Mouse (Mus musculus): Measurements from ENCODE around the gene Zkscan5. TPM values are rescaled to one million over a fixed set of nuclear protein-coding genes. Genes with fewer than 3 reads are reported as not detected.
A peak's percentile ranks its signal among the peaks of the same experiment; 100 is the strongest.
"Not testable (repeated sequence)": the region's sequence is repeated elsewhere in the genome, so short reads cannot be mapped to it uniquely, and the experiment has no call there.

Zkscan5 gene
- total RNA-seq, 2 experiments from 2014 or later = 9.4 to 9.5 TPM

DNA sequence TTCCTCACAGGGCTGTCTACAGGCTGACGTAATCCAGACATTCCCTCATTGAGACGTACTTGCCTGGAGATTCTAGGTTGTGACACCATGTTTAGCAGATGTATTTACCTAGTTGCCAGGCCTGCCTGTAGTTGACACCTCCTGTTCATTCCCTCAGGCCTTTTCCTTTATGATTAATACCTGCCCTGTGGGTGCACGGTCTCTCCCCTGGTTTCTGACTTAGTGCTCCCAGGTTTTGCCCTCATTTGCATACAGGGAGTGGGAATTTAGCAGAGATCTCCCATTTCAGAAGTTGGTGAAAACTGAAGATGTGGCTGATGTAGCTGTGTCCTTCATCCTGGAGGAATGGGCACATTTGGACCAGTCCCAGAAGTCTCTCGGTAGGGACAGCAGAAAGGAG lies 7.9 kb downstream of the Zkscan5 start:
- DNase-seq (ENCODE audit: low spot score in 2 of 2) = no peak

DNA sequence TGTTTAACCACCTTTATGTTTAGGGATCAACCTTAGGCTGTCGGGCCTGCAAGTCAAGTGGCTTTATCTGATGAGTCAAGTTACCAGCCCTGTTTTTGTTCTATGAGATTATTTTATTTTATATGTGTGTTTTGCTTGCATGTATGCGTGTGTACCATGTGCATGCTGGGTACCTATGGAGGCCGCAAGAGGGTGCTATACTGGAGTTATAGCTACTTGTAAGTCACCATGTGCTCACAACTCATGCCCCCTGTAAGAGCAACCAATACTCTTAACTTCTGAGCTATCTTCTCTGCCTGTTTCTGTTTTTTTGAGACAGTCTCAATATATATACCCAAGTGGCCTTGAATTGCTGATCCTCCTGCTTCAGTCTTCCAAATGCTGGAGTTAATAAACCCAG lies 9.1 kb downstream of the Zkscan5 start:
- no peak for DNase-seq (ENCODE audit: low spot score in 2 of 2)

DNA sequence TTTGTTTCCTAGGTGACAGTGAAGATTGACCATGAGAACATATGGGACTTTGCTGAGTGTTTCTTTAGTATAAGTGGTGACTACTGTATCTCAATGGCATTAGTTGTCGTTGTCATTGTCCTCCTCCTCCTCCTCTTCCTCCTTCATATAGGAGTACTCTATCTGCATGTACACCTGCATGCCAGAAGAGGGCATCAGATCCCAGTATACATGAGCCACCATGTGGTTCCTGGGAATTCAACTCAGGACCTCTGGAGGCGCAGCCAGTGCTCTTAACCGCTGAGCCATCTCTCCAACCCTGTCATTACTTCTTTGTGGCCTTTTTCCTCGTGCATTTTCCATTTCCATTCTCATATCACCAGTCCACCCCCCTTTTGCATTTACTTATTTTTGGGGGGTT lies 10.3 kb downstream of the Zkscan5 start:
- DNase-seq (ENCODE audit: low spot score in 2 of 2) = no peak

DNA sequence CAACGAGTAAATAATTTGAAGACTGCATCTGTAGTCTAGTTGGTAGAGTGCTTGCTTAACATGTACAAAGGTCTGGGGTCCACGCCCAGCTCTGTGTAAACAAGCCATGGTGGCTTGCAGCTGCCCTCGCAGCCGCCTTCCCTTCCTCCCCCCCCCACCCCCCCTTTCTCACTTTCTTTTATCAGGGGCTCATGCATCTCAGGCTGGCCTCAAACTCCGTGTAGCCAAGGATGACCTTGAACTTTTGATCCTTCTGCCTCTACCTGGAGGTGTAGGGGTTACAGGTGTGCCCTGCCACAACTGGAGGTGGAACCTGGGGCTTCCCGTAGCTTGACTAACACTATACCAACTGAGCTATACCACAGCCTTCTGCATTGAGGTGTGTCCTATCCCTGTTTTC lies 13.4 kb downstream of the Zkscan5 start:
- no peak for DNase-seq (ENCODE audit: low spot score in 2 of 2)

DNA sequence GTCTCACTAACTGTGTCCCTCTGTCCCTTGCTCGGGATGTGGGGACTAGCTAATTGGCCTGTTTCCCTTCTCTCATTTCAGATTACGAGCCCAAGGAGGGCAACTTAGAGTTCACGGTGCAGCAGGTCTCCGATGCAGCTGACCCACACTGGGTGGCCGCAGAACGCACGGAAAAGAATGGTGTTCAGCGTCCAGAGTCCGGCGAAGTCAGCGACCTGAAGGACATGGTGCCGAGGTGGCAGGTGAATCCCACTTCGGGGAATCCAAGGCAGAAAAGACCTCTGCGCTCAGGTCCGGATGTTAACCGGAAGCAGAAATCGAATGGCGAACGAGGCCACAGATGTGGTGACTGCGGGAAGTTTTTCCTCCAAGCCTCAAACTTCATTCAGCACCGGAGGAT lies 13.8 kb downstream of the Zkscan5 start:
- no peak for DNase-seq (ENCODE audit: low spot score in 2 of 2)

DNA sequence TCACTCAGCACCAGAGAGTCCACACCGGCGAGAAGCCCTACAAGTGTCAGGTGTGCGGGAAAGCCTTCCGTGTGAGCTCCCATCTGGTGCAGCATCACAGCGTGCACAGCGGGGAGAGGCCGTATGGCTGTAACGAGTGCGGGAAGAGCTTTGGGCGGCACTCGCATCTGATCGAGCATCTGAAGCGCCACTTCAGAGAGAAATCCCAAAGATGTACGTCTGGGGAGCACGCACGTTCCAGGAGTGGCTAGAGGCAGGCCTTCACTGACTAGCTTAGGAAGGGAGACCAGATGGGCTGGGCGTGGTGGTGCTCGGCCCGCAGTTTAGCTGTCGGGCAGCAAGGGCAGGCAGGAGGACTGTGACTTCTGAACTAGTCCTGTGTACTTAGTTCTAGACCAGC lies 14.3 kb downstream of the Zkscan5 start:
- DNase-seq (ENCODE audit: low spot score in 2 of 2) = no peak

DNA sequence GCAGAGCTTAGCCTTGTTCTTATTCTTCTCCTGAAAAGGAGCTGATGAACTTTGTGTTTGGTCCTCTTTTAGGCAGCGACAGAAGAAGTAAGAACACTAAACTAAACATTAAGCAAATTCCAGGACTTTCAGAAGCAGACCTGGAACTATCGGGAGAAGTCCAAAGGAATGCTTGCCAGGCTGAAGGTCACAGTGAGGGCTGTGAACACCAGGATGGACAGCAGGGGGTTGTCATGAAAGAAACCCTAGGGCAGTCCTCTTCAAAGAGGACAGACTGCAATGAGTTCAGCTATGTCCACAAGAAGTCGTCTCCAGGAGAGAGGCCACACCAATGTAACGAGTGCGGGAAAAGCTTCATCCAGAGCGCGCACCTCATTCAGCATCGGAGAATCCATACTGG lies 15.6 kb downstream of the Zkscan5 start:
- no peak for DNase-seq (ENCODE audit: low spot score in 2 of 2)

DNA sequence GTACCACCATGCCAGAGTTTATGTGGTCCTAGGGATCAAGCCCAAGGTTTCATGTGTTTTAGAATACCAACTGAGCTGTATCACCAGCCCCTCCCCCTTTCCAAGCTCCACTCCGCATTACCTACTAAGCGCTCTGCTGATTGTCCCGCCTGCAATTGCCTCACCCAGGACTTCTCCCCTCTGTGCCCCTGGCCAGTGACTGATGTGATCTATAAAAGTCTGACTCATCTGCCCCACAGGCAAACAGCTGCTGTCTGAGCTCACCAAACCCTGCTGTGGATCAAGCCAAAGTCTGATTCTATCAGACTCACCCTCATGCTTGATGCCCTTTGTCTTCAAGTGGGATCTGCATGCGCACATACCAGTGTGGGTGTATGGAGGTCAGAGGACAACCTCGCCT lies 18.5 kb downstream of the Zkscan5 start:
- DNase-seq (ENCODE audit: low spot score in 2 of 2) = no peak

DNA sequence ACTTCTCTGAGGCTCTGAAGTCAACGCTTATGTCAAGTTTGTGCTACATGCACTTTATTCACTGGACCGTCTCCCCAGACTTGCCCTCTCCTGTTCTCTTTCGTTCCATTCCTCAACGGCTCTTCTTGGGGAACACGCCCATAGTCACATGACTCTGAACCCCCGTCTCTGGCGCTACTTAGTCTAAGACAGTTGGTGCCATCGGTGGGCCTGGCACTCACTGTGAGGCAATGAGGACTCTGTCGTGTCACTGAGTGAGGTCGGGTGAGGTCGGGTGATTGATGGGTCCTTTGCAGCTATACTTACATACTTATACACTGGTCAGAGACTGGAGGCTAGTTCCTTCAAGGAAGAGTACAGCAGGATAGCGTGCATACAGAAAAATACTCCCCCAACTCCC lies 19.0 kb downstream of the Zkscan5 start:
- DNase-seq (ENCODE audit: low spot score in 2 of 2) = no peak

DNA sequence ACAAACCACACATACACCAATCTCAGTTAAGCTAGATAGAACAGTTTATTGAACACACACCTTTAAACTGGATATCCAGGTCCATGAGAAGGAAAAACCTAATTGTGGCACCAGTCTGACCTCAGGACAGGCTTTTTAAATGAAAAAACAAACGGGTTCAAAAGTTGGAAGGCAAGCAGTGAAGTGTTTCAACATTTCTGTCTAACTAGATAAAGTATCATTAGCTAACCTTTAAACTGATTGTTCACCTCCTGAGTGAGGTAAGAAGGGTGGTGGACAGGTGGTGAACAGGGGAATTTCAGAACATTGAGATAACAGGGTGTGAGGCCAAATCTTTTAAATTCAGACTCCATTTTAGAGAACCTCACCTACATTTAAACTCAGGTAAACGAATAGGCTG lies 22.1 kb downstream of the Zkscan5 start:
- DNase-seq (ENCODE audit: low spot score in 2 of 2) = no peak

DNA sequence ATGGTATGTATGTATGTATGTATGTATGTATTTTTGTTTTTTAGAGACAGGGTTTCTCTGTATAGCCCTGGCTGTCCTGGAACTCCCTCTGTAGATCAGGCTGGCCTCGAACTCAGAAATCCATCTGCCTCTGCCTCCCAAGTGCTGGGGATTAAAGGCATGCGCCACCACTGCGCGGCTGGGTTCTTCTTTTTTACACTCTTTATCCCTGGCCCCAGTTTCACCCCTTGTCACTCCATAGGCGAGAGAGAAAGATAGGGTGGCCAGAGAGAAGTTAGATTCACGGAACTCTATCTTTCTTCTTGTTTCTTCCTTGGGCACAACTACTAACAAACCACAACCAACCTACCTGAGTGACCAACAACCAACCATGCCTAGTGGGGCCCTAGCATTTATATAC lies 24.9 kb downstream of the Zkscan5 start:
- DNase-seq (ENCODE audit: low spot score in 2 of 2) = not testable (repeated sequence)

DNA sequence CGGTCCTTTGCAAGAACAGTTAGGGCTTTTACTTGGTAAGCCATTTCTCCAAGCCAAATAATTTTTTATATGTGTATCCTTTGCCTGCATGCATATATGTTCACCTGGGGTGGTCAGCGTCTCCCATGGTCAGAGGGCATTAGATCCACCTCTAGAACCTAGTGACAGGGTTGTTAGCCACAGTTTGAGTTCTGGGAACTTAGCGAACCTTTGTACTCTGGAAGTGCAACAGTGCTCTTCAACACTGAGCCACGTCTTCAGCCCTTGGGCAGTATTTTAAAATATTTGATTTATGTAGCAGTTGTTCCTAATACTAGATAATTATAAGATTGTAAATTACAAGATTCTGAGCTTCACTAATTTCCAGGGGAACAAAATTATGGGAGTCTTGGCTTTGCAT lies 26.3 kb downstream of the Zkscan5 start:
- DNase-seq (ENCODE audit: low spot score in 2 of 2) = no peak

DNA sequence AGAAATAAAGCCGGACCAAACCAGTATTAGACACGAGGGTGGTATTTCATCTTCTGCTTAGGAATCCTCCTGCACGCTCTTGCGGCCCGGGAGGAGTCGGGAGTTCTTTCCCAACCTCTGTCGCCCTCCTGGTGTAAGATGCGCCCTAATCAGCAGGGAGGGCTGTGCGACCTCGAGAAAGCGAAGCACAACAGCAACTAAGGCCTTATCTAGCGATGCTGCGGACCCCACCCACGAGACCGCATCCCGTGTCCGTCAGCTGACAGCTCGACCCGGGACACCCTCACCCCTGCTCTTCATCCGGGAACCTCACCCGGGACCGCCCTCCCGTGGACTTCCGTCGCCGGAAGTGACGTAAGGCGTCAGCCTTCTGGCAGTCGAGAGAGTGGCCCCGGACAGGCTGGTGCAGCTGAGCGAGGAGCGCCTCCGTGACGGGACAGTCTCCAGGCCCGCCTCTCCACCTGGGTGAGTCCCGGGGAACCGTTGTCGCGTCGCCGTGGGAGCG lies 27.1 kb downstream of the Zkscan5 start, which contains the start of gene Zfp655:
Zfp655 (plus strand) TSS at position 349 of the 505 bp plus-strand sequence.
- peak; percentile 98 to 99 for DNase-seq (ENCODE audit: low spot score in 2 of 2)

DNA sequence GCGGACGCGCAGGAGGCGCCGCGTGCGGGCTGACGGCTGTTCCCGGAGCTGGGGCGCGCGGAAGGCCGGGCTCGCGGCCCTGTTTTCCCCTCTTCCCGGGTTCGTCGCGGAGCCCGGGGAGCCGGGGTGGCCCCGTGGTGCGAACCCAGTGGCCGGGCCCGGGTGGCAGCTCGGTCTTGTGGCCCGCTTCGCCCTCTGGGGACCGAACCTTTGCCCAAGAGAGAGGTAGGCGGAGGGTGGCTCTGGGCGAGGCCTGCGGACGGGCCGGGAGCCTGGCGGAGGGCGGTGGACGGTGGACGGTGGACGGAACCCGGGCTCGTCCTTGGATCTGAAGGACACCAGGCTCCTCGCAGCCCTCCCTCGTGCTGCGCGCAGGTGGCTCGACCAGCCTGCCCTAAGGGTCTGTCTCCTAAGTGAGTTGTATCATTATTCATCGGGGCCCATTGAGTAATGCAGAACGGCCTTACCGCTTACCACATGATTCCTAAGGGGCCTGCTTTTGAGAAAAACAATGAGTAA lies 27.6 kb downstream of the Zkscan5 start:
- no peak for DNase-seq (ENCODE audit: low spot score in 2 of 2)

DNA sequence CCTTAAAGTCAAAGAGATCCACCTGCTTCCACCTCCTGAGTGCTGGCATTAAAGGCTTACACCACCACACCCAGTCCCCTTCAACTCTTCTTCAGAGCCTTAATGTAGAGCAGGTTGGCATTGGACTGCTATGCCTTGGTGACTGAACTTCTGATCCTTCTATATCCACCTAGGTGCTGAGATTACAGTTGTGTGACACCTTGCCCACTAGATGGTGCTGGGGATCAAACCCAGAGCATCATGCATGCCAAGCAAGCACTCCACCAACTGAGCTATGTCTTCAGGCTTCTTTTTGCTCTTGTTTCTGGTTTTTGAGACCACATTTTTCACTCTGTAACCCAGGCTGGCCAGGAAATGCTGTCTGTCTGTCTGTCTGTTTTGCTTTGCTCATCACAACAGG lies 30.3 kb downstream of the Zkscan5 start:
- DNase-seq (ENCODE audit: low spot score in 2 of 2) = peak; percentile 12 to 18

DNA sequence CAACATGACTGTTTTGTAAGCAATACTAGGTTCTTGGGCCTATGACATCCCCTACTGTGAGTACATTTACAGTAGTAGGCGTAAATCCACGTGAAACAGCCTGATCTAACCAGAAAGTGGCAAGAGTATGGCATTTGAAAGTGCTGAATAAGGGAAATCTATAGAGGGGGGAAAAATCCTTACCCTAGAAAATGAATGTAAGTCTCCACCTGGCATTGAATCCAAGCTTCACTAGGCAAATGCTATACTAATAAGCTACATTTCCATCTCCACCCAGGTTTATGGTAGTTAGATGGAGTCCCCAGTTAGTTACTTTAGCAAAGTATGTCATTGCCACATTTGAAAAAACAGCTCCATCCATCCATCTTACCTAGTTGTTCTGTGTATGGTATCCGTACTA lies 45.2 kb downstream of the Zkscan5 start:
- no peak for DNase-seq (ENCODE audit: low spot score in 2 of 2)

Other genes with a start within 250 kb of the Zkscan5 start
- 10 to 100 TPM; 37.9 to 38.7 TPM for gene Smurf1, start 238.7 kb upstream of the Zkscan5 start, total RNA-seq (2021)
- not detected for gene Gm4871, start 171.8 kb upstream of the Zkscan5 start, total RNA-seq (2021)
- gene 1700018F24Rik, start 161.6 kb upstream of the Zkscan5 start, total RNA-seq (2021) = not detected
- gene Arpc1a, start 120.7 kb upstream of the Zkscan5 start, total RNA-seq (2021) = 100 to 1,000 TPM; 199 to 210 TPM
- not detected for gene Kpna7, start 120.5 kb upstream of the Zkscan5 start, total RNA-seq (2021)
- gene Arpc1b, start 90.3 kb upstream of the Zkscan5 start, total RNA-seq (2021) = 10 to 100 TPM; 14.5 to 19.8 TPM
- 10 to 100 TPM; 91.3 to 96.3 TPM for gene Pdap1, start 64.3 kb upstream of the Zkscan5 start, total RNA-seq (2021)
- gene Bud31, start 64.2 kb upstream of the Zkscan5 start, total RNA-seq (2021) = 10 to 100 TPM; 75.7 to 78.8 TPM
- gene Ptcd1, start 37.5 kb upstream of the Zkscan5 start, total RNA-seq (2021) = 10 to 100 TPM; 21.5 to 22.4 TPM
- gene Cpsf4, start 37.3 kb upstream of the Zkscan5 start, total RNA-seq (2021) = 10 to 100 TPM; 19.9 to 25.1 TPM
- 100 to 1,000 TPM; 223 to 245 TPM for gene Atp5j2, start 12.5 kb upstream of the Zkscan5 start, total RNA-seq (2021)
- gene Zkscan14, start 2.7 kb upstream of the Zkscan5 start, total RNA-seq (2021) = 10 to 100 TPM; 11.8 to 15.8 TPM
- 10 to 100 TPM; 30.0 to 33.0 TPM for gene Zfp655, start 27.2 kb downstream of the Zkscan5 start, total RNA-seq (2021)
- 10 to 100 TPM; 19.6 to 22.9 TPM for gene Zscan25, start 75.9 kb downstream of the Zkscan5 start, total RNA-seq (2021)
- not detected for gene Cyp3a57, start 140.7 kb downstream of the Zkscan5 start, total RNA-seq (2021)